Mouse (Mus musculus): ENCODE measurements around the gene Pigq. TPM values are rescaled to one million over a fixed set of nuclear protein-coding genes. Genes with fewer than 3 reads are reported as not detected.

The Pigq gene
- polyA plus RNA-seq, 1 experiment = 24.4 TPM

DNA sequence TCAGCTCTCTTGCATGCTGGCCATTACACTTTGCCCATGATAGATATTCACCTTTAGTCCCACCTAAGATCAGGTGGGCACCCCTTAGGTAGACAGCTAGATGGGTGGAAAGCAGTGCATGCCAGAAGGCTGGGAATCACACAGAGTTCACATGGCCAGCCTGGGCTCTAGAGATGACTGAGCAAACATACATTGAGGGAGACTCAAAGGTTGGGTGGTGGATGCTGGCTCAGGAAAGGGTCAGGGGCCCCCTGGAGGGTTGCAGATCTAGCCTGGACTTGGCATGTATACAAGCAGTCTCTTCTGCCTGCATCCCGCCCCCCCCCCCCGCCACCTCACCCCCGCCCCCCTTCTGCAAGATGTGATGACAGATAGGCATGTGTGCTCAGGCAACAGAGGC, 6.0 kb upstream of the Pigq start:
- Histone ChIP-seq H3K4me1 (ENCODE audit: control insufficient read depth, insufficient read depth, low read length) (peaks cover 3% of the 10 kb centered on the region), H3K4me3 (ENCODE audit: control insufficient read depth, low read depth, low read length) (no peak overlapping the region), H3K27ac (ENCODE audit: control insufficient read depth, insufficient read depth, low read depth, low read length) (no peak overlapping the region), H3K36me3 (ENCODE audit: control insufficient read depth, insufficient read depth, low read length) (no peaks in the 10 kb centered on the region), H3K27me3 (ENCODE audit: control insufficient read depth, insufficient read depth, low read length) (no peaks in the 10 kb centered on the region)
- no peak for TF ChIP-seq POLR2A (IDR thresholded peaks at IDR 0.05; ENCODE audit: control insufficient read depth, low read depth, low read length)
- TF ChIP-seq CTCF (IDR thresholded peaks at IDR 0.05; ENCODE audit: control insufficient read depth, insufficient read depth, insufficient replicate concordance, low read depth, low read length) = no peak

DNA sequence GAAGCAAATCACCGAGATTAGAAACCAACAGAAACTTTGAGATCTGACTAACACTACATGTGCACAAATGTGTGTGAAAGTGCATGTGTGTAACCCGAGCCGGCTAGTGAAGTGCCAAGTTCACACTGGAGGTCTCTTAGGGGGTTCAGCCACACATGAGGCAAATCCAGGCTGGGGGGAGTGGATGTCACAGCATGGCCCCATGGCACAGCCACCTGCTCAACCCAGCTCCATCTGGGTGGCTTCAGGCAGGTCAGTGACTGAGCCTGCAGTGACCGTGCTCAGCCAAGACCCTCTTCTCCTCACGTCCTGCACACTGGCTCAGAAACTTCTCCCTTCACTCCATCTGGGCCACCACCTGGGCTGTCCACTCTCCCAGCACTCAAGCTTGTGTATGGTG, 5.2 kb upstream of the Pigq start:
- H3K4me3 ChIP-seq (ENCODE audit: control insufficient read depth, low read depth, low read length) = no peak overlapping the region
- no peak overlapping the region for H3K27ac ChIP-seq (ENCODE audit: control insufficient read depth, insufficient read depth, low read depth, low read length)
- no peaks in the 10 kb centered on the region for H3K36me3 ChIP-seq (ENCODE audit: control insufficient read depth, insufficient read depth, low read length)
- H3K4me1 ChIP-seq (ENCODE audit: control insufficient read depth, insufficient read depth, low read length) = peaks cover 3% of the 10 kb centered on the region
- no peaks in the 10 kb centered on the region for H3K27me3 ChIP-seq (ENCODE audit: control insufficient read depth, insufficient read depth, low read length)
- no peak for TF ChIP-seq CTCF (IDR thresholded peaks at IDR 0.05; ENCODE audit: control insufficient read depth, insufficient read depth, insufficient replicate concordance, low read depth, low read length)

- no peaks in the 10 kb centered on the region for H3K27me3 ChIP-seq (ENCODE audit: control insufficient read depth, insufficient read depth, low read length)
- TF ChIP-seq CTCF (IDR thresholded peaks at IDR 0.05; ENCODE audit: control insufficient read depth, insufficient read depth, insufficient replicate concordance, low read depth, low read length) (no peak), POLR2A (IDR thresholded peaks at IDR 0.05; ENCODE audit: control insufficient read depth, low read depth, low read length) (no peak)
- H3K27ac ChIP-seq (ENCODE audit: control insufficient read depth, insufficient read depth, low read depth, low read length) = no peak overlapping the region
- H3K4me1 ChIP-seq (ENCODE audit: control insufficient read depth, insufficient read depth, low read length) = peaks cover 3% of the 10 kb centered on the region
- H3K36me3 ChIP-seq (ENCODE audit: control insufficient read depth, insufficient read depth, low read length) = no peaks in the 10 kb centered on the region
- no peak overlapping the region for H3K4me3 ChIP-seq (ENCODE audit: control insufficient read depth, low read depth, low read length)
Observed at GRCm38 (mm10) chr17:25948051-25948450, 3.3 kb upstream of the Pigq start.

GRCm38 (mm10) chr17:25947576-25947975, 2.8 kb upstream of the Pigq start:
- no peaks in the 10 kb centered on the region for H3K27me3 ChIP-seq (ENCODE audit: control insufficient read depth, insufficient read depth, low read length)
- TF ChIP-seq CTCF (IDR thresholded peaks at IDR 0.05; ENCODE audit: control insufficient read depth, insufficient read depth, insufficient replicate concordance, low read depth, low read length) (no peak), POLR2A (IDR thresholded peaks at IDR 0.05; ENCODE audit: control insufficient read depth, low read depth, low read length) (no peak)
- no peak overlapping the region for H3K4me3 ChIP-seq (ENCODE audit: control insufficient read depth, low read depth, low read length)
- peaks cover 3% of the 10 kb centered on the region for H3K4me1 ChIP-seq (ENCODE audit: control insufficient read depth, insufficient read depth, low read length)
- no peaks in the 10 kb centered on the region for H3K36me3 ChIP-seq (ENCODE audit: control insufficient read depth, insufficient read depth, low read length)
- no peak overlapping the region for H3K27ac ChIP-seq (ENCODE audit: control insufficient read depth, insufficient read depth, low read depth, low read length)

DNA sequence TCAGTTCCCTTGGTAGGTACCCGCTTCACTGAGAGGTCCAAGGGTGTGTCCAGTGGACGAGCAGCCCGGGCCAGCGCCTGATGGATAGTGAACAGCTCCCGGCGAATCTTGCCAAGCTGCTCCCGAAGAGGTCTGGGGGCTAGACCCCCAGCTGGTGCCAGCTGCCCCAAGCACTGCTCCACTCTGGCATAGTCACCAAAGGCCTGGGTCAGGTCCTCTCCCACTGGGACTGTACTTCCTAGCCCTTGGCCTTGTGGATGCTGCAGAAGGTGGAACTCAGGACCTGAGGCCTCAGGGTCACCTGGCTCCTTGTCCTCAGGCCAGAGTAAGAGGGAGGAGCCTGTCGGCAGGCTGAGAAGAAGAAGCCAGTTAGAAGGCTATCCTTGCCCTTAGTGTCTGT, 2.2 kb upstream of the Pigq start:
- TF ChIP-seq POLR2A (IDR thresholded peaks at IDR 0.05; ENCODE audit: control insufficient read depth, low read depth, low read length) = no peak
- no peak for TF ChIP-seq CTCF (IDR thresholded peaks at IDR 0.05; ENCODE audit: control insufficient read depth, insufficient read depth, insufficient replicate concordance, low read depth, low read length)
- Histone ChIP-seq H3K4me1 (ENCODE audit: control insufficient read depth, insufficient read depth, low read length) (peaks cover 4% of the 10 kb centered on the region), H3K27ac (ENCODE audit: control insufficient read depth, insufficient read depth, low read depth, low read length) (no peak overlapping the region), H3K4me3 (ENCODE audit: control insufficient read depth, low read depth, low read length) (no peak overlapping the region), H3K36me3 (ENCODE audit: control insufficient read depth, insufficient read depth, low read length) (no peaks in the 10 kb centered on the region), H3K27me3 (ENCODE audit: control insufficient read depth, insufficient read depth, low read length) (no peaks in the 10 kb centered on the region)

DNA sequence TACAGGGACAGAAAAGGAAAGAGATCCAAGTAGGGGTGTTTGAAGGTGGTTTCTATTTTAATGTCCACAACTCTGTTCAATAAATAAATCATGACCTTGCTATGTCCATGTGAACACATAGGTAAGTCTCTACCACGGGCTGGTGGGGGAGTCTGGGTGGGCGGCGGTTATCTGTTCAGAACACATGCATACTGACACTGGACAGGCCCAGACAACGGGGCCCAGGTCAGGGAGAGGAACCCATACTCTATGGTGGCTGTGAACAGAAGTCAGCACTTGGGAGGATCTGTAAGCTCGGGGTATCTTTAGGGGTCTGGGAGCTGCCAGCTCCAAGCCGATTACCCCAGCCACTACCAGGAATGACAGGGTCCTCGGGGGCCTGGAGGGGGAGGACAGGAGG, 1.6 kb upstream of the Pigq start:
- TF ChIP-seq POLR2A (IDR thresholded peaks at IDR 0.05; ENCODE audit: control insufficient read depth, low read depth, low read length) (no peak), CTCF (IDR thresholded peaks at IDR 0.05; ENCODE audit: control insufficient read depth, insufficient read depth, insufficient replicate concordance, low read depth, low read length) (no peak)
- peaks cover 2% of the 10 kb centered on the region; the same call in 1 of the 2 replicates for H3K4me1 ChIP-seq (ENCODE audit: control insufficient read depth, insufficient read depth, low read length)
- H3K4me3 ChIP-seq (ENCODE audit: control insufficient read depth, low read depth, low read length) = no peak overlapping the region
- H3K27me3 ChIP-seq (ENCODE audit: control insufficient read depth, insufficient read depth, low read length) = no peaks in the 10 kb centered on the region
- no peaks in the 10 kb centered on the region for H3K36me3 ChIP-seq (ENCODE audit: control insufficient read depth, insufficient read depth, low read length)
- no peak overlapping the region for H3K27ac ChIP-seq (ENCODE audit: control insufficient read depth, insufficient read depth, low read depth, low read length)

GRCm38 (mm10) chr17:25945517-25946155, 900 bp upstream of the Pigq start:
- peaks cover 6% of the 10 kb centered on the region for H3K4me1 ChIP-seq (ENCODE audit: control insufficient read depth, insufficient read depth, low read length)
- TF ChIP-seq POLR2A (IDR thresholded peaks at IDR 0.05; ENCODE audit: control insufficient read depth, low read depth, low read length) (no peak), CTCF (IDR thresholded peaks at IDR 0.05; ENCODE audit: control insufficient read depth, insufficient read depth, insufficient replicate concordance, low read depth, low read length) (no peak)
- no peak overlapping the region for H3K27ac ChIP-seq (ENCODE audit: control insufficient read depth, insufficient read depth, low read depth, low read length)
- no peak overlapping the region for H3K4me3 ChIP-seq (ENCODE audit: control insufficient read depth, low read depth, low read length)
- no peaks in the 10 kb centered on the region for H3K36me3 ChIP-seq (ENCODE audit: control insufficient read depth, insufficient read depth, low read length)
- H3K27me3 ChIP-seq (ENCODE audit: control insufficient read depth, insufficient read depth, low read length) = no peaks in the 10 kb centered on the region

DNA sequence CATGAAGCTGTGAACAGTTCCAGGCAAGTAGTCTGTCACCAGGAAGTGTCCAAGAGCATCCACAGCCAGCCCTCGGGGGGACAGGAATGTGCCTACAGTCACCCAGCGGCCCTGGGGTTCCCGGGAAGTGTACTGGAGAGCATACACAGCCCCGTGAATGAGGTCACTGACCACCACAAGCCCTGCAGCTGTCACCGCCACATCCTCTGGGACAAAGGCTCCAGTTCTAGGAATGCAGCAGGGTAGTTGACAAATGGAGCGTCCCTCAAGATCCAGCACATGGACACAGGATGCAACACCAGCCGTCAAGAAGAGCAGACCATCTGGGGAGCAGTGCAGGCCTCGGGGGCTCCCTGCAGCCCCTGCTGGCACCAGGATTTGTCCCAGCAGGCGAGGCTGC, 967 bp downstream of the Pigq start:
- no peak overlapping the region for H3K27ac ChIP-seq (ENCODE audit: control insufficient read depth, insufficient read depth, low read depth, low read length)
- peaks cover 7% of the 10 kb centered on the region for H3K4me1 ChIP-seq (ENCODE audit: control insufficient read depth, insufficient read depth, low read length)
- H3K36me3 ChIP-seq (ENCODE audit: control insufficient read depth, insufficient read depth, low read length) = no peaks in the 10 kb centered on the region
- H3K27me3 ChIP-seq (ENCODE audit: control insufficient read depth, insufficient read depth, low read length) = no peaks in the 10 kb centered on the region
- no peak overlapping the region for H3K4me3 ChIP-seq (ENCODE audit: control insufficient read depth, low read depth, low read length)
- TF ChIP-seq POLR2A (IDR thresholded peaks at IDR 0.05; ENCODE audit: control insufficient read depth, low read depth, low read length) = no peak
- no peak for TF ChIP-seq CTCF (IDR thresholded peaks at IDR 0.05; ENCODE audit: control insufficient read depth, insufficient read depth, insufficient replicate concordance, low read depth, low read length)
